Mouse (Mus musculus): ENCODE data around the gene Fxn. TPM values are rescaled to one million over a fixed set of nuclear protein-coding genes. Genes with fewer than 3 reads are reported as not detected.

Fxn gene
- total RNA-seq, 2 experiments from 2014 or later: 30.9 to 31.3 TPM

Other genes with a start within 250 kb of the Fxn start
- 10 to 100 TPM; 66.0 to 76.8 TPM for gene Fam189a2, start 249.6 kb downstream of the Fxn start, total RNA-seq (2021)
- gene Tjp2, start 55.6 kb downstream of the Fxn start, total RNA-seq (2021): 10 to 100 TPM; 28.3 to 33.3 TPM
- 10 to 100 TPM; 27.3 to 28.3 TPM for gene Fam122a, start 196.8 kb upstream of the Fxn start, total RNA-seq (2021)